Mouse (Mus musculus): ENCODE data around the gene Wdr66.

GRCm38 (mm10) chr5:123375793-123376452 is 124.0 kb downstream of the Wdr66 start:
- no peak for TF ChIP-seq CTCF (IDR thresholded peaks at IDR 0.05 in 2 of 3, conservative IDR thresholded peaks at IDR 0.05 in 1 of 3; ENCODE audit: control insufficient read depth in 1 of 3, insufficient read depth in 1 of 3, low read depth in 2 of 3, low read length in 3 of 3, poor library complexity in 1 of 3, severe bottlenecking in 1 of 3)
- no peak for TF ChIP-seq JUND (IDR thresholded peaks at IDR 0.05; ENCODE audit: low read depth, low read length)
- no peak for TF ChIP-seq POLR2AphosphoS5 (IDR thresholded peaks at IDR 0.05; ENCODE audit: borderline replicate concordance, low read depth, low read length)
- TF ChIP-seq ELF1 (IDR thresholded peaks at IDR 0.05; ENCODE audit: low read depth, low read length), result no peak
- TF ChIP-seq POLR2A (IDR thresholded peaks at IDR 0.05; ENCODE audit: control insufficient read depth in 1 of 2, insufficient read depth in 1 of 2, low read depth in 1 of 2, low read length in 2 of 2, poor library complexity in 1 of 2), result no peak
- TF ChIP-seq MAX (IDR thresholded peaks at IDR 0.05; ENCODE audit: low read length), result no peak
- TF ChIP-seq CHD2 (IDR thresholded peaks at IDR 0.05; ENCODE audit: low read length), result no peak
- TF ChIP-seq BHLHE40 (IDR thresholded peaks at IDR 0.05; ENCODE audit: borderline replicate concordance, low read depth, low read length), result no peak
- TF ChIP-seq ZNF384 (IDR thresholded peaks at IDR 0.05; ENCODE audit: low read depth, low read length), result no peak
- no peak for TF ChIP-seq GATA1 (IDR thresholded peaks at IDR 0.05; ENCODE audit: low read depth, low read length)
- TF ChIP-seq ZKSCAN1 (IDR thresholded peaks at IDR 0.05; ENCODE audit: low read depth, low read length), result no peak
